Mouse (Mus musculus) kidney, embryonic 14.5 days (tissue): Measurements from ENCODE around the gene Spata31d1a. TPM values are rescaled to one million over a fixed set of nuclear protein-coding genes. Genes with fewer than 3 reads are reported as not detected.
"Not testable (repeated sequence)": the region's sequence is repeated elsewhere in the genome, so short reads cannot be mapped to it uniquely, and the experiment has no call there.

Experiments used
- ATAC-seq: fragments of 200-750 bp; cut with Nextera tagmentation; 2 replicates; pipeline ENCODE4 v1.8.0; 2017; ENCODE audit warnings: moderate number of reproducible peaks, mild to moderate bottlenecking, moderate TSS enrichment, moderate library complexity; ENCODE audit not compliant: low FRiP score, low TSS enrichment
- H3K27ac ChIP-seq: fragments of 300-500 bp; sonication (generic); 2 replicates; pipeline ENCODE4 v1.5.1; 2014; ENCODE audit warnings: low read depth, mild to moderate bottlenecking, low read length, moderate library complexity, mixed read lengths
- H3K27me3 ChIP-seq: fragments of 300-500 bp; sonication (generic); 2 replicates; pipeline ENCODE4 v1.6.1; 2014; ENCODE audit warnings: mild to moderate bottlenecking, low read length; ENCODE audit not compliant: control insufficient read depth, insufficient read depth
- H3K36me3 ChIP-seq: fragments of 300-500 bp; sonication (generic); 2 replicates; pipeline ENCODE4 v1.6.1; 2014; ENCODE audit warnings: low read length, mixed read lengths; ENCODE audit not compliant: control insufficient read depth, insufficient read depth
- H3K4me1 ChIP-seq: fragments of 300-500 bp; sonication (generic); 2 replicates; pipeline ENCODE4 v1.6.1; 2014; ENCODE audit warnings: low read length, mixed read lengths; ENCODE audit not compliant: control insufficient read depth, insufficient read depth
- H3K4me2 ChIP-seq: fragments of 300-500 bp; sonication (generic); replicated peaks from 2 replicates; pipeline ENCODE4 v1.6.1; 2014; ENCODE audit warnings: low read depth, mild to moderate bottlenecking, low read length
- H3K4me3 ChIP-seq: fragments of 300-500 bp; sonication (generic); 2 replicates; pipeline ENCODE4 v1.5.1; 2014; ENCODE audit warnings: mild to moderate bottlenecking, low read length
- H3K9ac ChIP-seq: fragments of 300-500 bp; sonication (generic); 2 replicates; pipeline ENCODE4 v1.6.1; 2014; ENCODE audit warnings: low read depth, mild to moderate bottlenecking, low read length, moderate library complexity
- H3K9me3 ChIP-seq: fragments of 300-500 bp; sonication (generic); 2 replicates; pipeline ENCODE4 v1.6.1; 2016; ENCODE audit warnings: low read length; ENCODE audit not compliant: control insufficient read depth
- WGBS: fragments of 180-500 bp; shearing (Covaris S2); extraction: QIAGEN DNeasy Blood & Tissue Kit; methylation state at CpG from one replicate; pipeline ENCODE4 v1.1.7; 2014; 5-methylcytosine and 5-hydroxymethylcytosine counted together
- polyA plus RNA-seq: library from polyadenylated mRNA; unstranded; fragments of >200 nt; fragmentation: Nextera tagmentation; extraction: Ambion mirVana; gene quantifications from 2 replicates; pipeline ENCODE4 v1.2.1, GENCODE M21; 2014

Gene Spata31d1a
- polyA plus RNA-seq, 1 experiment from 2014 or later, result 0.43 TPM

GRCm38 (mm10) chr13:59718857-59719440 is 8.8 kb upstream of the Spata31d1a start:
- not testable (repeated sequence) for H3K36me3 ChIP-seq, H3K9me3 ChIP-seq, H3K27me3 ChIP-seq, H3K4me2 ChIP-seq, H3K27ac ChIP-seq, H3K9ac ChIP-seq, H3K4me1 ChIP-seq, ATAC-seq, H3K4me3 ChIP-seq
- WGBS, result 47% methylated on average over 6 of the region's 6 CpGs

- H3K27ac ChIP-seq, result no peak overlapping the region
- H3K4me2 ChIP-seq, result no peak overlapping the region
- no peak overlapping the region for H3K4me3 ChIP-seq
- H3K9ac ChIP-seq, result no peak overlapping the region
- no peaks in the 10 kb centered on the region for H3K27me3 ChIP-seq
- ATAC-seq, result no peak
- no peaks in the 10 kb centered on the region for H3K9me3 ChIP-seq
- no peaks in the 10 kb centered on the region for H3K36me3 ChIP-seq
- no peaks in the 10 kb centered on the region for H3K4me1 ChIP-seq
- 40% methylated on average over 3 of the region's 3 CpGs for WGBS
These were observed 3.6 kb upstream of the Spata31d1a start for GRCm38 (mm10) chr13:59713710-59714109.

GRCm38 (mm10) chr13:59711984-59712383 is 1.9 kb upstream of the Spata31d1a start, which contains the start of gene Spata31d1b:
Gene Spata31d1b (plus strand): TSS chr13:59712284.
- not testable (repeated sequence) for H3K4me2 ChIP-seq, H3K4me3 ChIP-seq, H3K36me3 ChIP-seq, H3K27ac ChIP-seq, ATAC-seq, H3K4me1 ChIP-seq, H3K27me3 ChIP-seq, H3K9me3 ChIP-seq, H3K9ac ChIP-seq
- WGBS, result 73% methylated on average over 3 of the region's 3 CpGs

GRCm38 (mm10) chr13:59704562-59704961 is 5.6 kb downstream of the Spata31d1a start:
- no peaks in the 10 kb centered on the region for H3K36me3 ChIP-seq
- H3K9me3 ChIP-seq, result no peaks in the 10 kb centered on the region
- H3K27ac ChIP-seq, result no peak overlapping the region
- H3K9ac ChIP-seq, result no peak overlapping the region
- no peak for ATAC-seq
- no peak overlapping the region for H3K4me3 ChIP-seq
- no peak overlapping the region for H3K4me2 ChIP-seq
- 52% methylated on average over 12 of the region's 12 CpGs for WGBS
- no peaks in the 10 kb centered on the region for H3K4me1 ChIP-seq
- H3K27me3 ChIP-seq, result no peaks in the 10 kb centered on the region; the same call in 1 of the 2 replicates

GRCm38 (mm10) chr13:59703514-59703913 is 6.6 kb downstream of the Spata31d1a start:
- no peaks in the 10 kb centered on the region for H3K9me3 ChIP-seq
- H3K27ac ChIP-seq, result no peak overlapping the region
- H3K4me1 ChIP-seq, result no peaks in the 10 kb centered on the region
- H3K4me3 ChIP-seq, result no peak overlapping the region
- no peaks in the 10 kb centered on the region for H3K36me3 ChIP-seq
- no peak for ATAC-seq
- H3K4me2 ChIP-seq, result no peak overlapping the region
- 82% methylated on average over 12 of the region's 12 CpGs for WGBS
- H3K9ac ChIP-seq, result no peak overlapping the region
- no peaks in the 10 kb centered on the region; the same call in 1 of the 2 replicates for H3K27me3 ChIP-seq

- not testable (repeated sequence) for H3K4me1 ChIP-seq, H3K36me3 ChIP-seq, H3K4me2 ChIP-seq, H3K9ac ChIP-seq, H3K27ac ChIP-seq, H3K27me3 ChIP-seq, H3K9me3 ChIP-seq, ATAC-seq, H3K4me3 ChIP-seq
- WGBS, result 61% methylated on average over 1 of the region's 1 CpGs
These were observed 10.0 kb downstream of the Spata31d1a start for GRCm38 (mm10) chr13:59700137-59700536.

- Histone ChIP-seq H3K27me3 (no peaks in the 10 kb centered on the region; the same call in 1 of the 2 replicates), H3K36me3 (no peaks in the 10 kb centered on the region), H3K9ac (no peak overlapping the region), H3K4me3 (no peak overlapping the region), H3K4me2 (no peak overlapping the region), H3K27ac (no peak overlapping the region), H3K9me3 (no peaks in the 10 kb centered on the region), H3K4me1 (no peaks in the 10 kb centered on the region)
- 88% methylated on average over 8 of the region's 8 CpGs for WGBS
- ATAC-seq, result no peak
These were observed 11.0 kb downstream of the Spata31d1a start for GRCm38 (mm10) chr13:59699131-59699530.

GRCm38 (mm10) chr13:59695781-59696180 is 14.3 kb downstream of the Spata31d1a start:
- no peak overlapping the region for H3K4me2 ChIP-seq
- H3K4me3 ChIP-seq, result no peak overlapping the region
- H3K27ac ChIP-seq, result no peak overlapping the region
- H3K36me3 ChIP-seq, result no peaks in the 10 kb centered on the region
- no peaks in the 10 kb centered on the region for H3K27me3 ChIP-seq
- H3K9me3 ChIP-seq, result no peaks in the 10 kb centered on the region
- H3K9ac ChIP-seq, result no peak overlapping the region
- ATAC-seq, result no peak
- H3K4me1 ChIP-seq, result no peaks in the 10 kb centered on the region
- WGBS, result 79% methylated on average over 7 of the region's 7 CpGs

- H3K4me3 ChIP-seq, result no peak within 1 kb of the TSS
- 90% methylated on average over 3 of the region's 3 CpGs for WGBS
These were observed 16.1 kb downstream of the Spata31d1a start, which contains the start of gene 4921517D22Rik for GRCm38 (mm10) chr13:59694008-59694407. Gene 4921517D22Rik (minus strand): TSS chr13:59694108.

More at GRCm38 (mm10) chr13:59694008-59694407, 16.1 kb downstream of the Spata31d1a start, which contains the start of gene 4921517D22Rik:
- no peak within 1 kb of the TSS for H3K27ac ChIP-seq
- H3K27me3 ChIP-seq, result no peaks in the 10 kb centered on the region
- H3K9ac ChIP-seq, result no peak within 1 kb of the TSS
- H3K9me3 ChIP-seq, result no peaks in the 10 kb centered on the region
- H3K4me1 ChIP-seq, result no peaks in the 10 kb centered on the region
- no peak within 1 kb of the TSS for H3K4me2 ChIP-seq
- ATAC-seq, result no peak
- no peaks in the 10 kb centered on the region for H3K36me3 ChIP-seq
